Mouse (Mus musculus): ENCODE results near the gene Tia1.
"Not testable (repeated sequence)": the region's sequence is repeated elsewhere in the genome, so short reads cannot be mapped to it uniquely, and the experiment has no call there.

Gene Tia1

DNA sequence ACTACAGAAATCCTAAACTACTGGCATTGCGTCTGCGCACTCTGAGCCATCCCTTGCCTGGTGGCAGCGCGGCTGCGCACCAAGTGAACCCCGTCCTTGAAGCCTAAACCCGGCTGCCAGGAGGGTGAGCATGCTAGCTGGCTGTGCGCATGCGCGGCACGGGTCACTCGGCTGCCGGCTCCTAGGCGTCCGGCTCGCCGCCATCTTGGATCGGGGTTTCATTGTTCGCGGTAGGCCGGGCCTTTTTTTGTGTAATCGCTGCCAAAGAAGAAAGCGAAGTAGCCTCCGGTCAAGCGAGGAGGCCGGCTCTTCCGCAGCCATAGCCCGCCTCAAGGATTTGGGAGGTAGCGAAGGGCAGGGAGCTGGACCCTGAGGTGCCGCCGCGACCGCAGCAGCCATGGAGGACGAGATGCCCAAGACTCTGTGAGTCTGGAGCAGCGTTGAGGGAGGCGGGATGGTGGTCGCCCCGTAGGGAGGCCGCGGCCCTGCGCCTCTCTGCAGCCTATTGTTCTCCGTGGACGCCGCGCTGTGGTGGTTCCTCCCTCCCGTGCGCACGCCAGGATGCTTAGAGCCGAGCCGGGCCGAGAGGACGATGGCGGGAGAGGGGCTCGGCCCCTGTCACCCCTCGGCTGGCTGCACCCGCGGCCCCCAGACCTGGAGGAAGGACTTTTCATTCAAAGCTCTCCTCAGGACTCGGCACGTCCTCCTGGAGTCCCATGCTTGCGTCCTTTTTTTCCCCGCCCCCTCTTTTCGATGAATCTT, at the start of gene Tia1:
TSS of gene Tia1 (plus strand) at position 120 of the 762 bp plus-strand sequence.
- peak; percentile 95 to 97 for DNase-seq (ENCODE audit: low spot score in 2 of 2)

GRCm38 (mm10) chr6:86354948-86355347, 49.1 kb upstream of the Tia1 start:
- no peak for DNase-seq (ENCODE audit: low spot score in 2 of 2)

DNA sequence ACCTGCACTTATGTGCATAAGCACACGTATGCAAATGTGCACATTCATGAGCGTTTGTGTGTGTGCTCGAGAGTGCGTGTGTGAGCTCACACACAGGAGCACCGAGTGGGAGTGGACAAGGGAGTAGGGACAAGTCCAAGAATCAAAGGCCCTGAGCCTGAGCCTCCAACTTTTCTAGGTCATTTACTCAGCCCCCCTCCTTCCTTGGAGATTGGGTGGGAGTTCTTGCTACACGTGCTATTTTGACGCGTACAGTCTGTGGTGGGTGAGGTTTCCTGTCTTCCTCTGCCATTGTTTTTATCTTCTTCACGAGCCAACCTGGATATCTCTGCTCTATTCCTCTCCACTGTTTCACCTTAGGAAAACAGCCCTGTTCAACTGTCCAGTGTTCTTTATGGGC, 47.1 kb upstream of the Tia1 start:
- DNase-seq (ENCODE audit: low spot score in 2 of 2): no peak

- DNase-seq (ENCODE audit: low spot score in 2 of 2): no peak
These were observed 43.3 kb upstream of the Tia1 start for GRCm38 (mm10) chr6:86360691-86361090.

DNA sequence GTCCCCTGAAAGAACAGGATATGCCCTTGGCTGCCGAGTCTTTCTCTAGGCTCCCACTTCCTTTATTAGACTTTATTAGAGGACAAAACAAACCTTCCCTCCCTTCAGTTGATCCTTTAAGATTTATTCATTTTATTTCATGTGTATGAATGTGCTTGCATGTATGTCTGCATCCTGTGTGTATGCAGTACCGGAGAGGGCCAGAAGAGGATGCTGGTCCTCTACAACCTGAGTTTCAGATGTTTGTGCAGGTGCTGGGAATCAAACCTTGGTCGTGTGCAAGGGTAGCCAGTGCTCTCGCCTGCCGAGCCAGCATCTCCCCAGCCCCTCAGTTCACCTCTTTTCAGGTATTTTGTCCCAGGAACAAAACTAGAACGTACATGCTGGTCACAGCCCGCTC, 42.6 kb upstream of the Tia1 start:
- DNase-seq (ENCODE audit: low spot score in 2 of 2): no peak

- DNase-seq (ENCODE audit: low spot score in 2 of 2): peak; percentile 72 to 83
These were observed 39.4 kb upstream of the Tia1 start for GRCm38 (mm10) chr6:86364442-86365141.

DNA sequence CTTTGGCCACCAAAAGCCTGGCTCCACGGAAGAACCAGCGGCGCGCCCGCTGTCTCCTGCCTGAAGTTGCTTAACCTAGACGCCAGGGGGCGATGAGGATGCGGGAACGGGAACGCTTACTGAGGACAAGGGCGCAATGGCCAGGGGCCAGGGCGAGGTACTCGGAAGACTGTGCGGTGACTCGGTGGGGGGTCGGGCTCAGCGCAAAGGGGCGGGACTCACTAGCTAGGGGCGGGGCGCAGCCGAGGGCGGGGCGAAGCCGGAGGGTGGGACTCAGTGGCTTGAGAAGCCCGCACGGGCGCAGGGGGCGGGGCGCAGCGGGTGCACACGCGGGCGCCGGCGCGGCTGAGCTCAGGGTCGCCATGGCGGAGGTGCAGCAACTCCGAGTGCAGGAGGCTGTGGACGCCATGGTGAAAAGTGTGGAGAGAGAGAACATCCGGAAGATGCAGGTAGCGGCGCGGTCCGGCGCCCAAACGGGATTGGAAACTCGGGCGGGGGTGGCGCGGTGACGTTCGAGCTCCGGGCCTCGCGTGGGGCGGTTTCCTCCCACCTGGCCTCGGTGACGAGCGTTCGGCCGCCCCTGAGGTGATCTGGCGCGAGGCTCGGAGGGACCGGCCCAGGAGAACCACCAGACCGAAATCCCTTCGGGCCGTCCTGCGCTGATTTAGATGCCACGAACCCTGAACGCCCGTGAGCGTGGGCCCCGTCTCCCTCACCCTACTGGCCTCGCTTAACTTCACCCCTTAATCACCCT, 38.5 kb upstream of the Tia1 start, which contains the start of gene Fam136a:
TSS of gene Fam136a (plus strand) at position 276 of the 754 bp plus-strand sequence.
- DNase-seq (ENCODE audit: low spot score in 2 of 2): peak; percentile 89 to 91

- peak; percentile 14 to 34 for DNase-seq (ENCODE audit: low spot score in 2 of 2)
These were observed 37.7 kb upstream of the Tia1 start for GRCm38 (mm10) chr6:86366125-86366852.

DNA sequence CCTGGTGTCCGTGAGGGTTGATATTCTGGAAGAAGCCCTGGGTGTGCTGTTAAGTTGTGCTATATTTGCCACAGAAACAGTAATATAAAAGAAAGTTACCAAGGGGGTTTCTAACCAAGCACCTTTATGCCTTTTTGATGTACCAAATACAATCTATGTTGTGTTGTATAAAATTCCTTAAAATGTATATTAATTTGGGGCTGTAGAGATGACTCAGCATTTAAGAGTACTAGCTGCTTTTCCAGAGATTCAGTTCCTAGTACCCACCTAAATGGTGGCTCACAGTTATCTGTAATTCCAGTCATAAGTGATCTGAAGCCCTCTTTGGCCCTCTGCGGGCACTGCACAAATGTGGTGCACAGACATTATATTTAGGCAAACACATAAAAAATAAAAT, 37.2 kb upstream of the Tia1 start:
- DNase-seq (ENCODE audit: low spot score in 2 of 2): no peak

DNA sequence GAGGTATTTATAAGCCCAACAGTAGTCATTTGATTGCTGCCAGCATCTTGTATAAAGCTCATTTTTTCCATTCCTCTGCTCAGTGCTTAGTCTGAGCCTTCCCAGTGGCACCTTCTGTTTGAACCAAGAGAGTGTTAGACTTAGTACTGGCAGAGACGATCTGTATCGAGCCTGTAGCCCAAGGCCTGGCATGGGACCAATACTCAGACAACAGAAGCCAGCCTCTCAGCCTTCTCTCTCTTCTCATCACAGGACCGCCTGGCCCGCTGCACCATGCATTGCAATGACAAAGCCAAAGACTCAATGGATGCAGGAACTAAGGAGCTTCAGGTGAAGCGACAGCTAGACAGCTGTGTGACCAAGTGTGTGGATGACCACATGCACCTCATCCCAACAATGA, 35.5 kb upstream of the Tia1 start:
- peak; percentile 15 to 44 for DNase-seq (ENCODE audit: low spot score in 2 of 2)

DNA sequence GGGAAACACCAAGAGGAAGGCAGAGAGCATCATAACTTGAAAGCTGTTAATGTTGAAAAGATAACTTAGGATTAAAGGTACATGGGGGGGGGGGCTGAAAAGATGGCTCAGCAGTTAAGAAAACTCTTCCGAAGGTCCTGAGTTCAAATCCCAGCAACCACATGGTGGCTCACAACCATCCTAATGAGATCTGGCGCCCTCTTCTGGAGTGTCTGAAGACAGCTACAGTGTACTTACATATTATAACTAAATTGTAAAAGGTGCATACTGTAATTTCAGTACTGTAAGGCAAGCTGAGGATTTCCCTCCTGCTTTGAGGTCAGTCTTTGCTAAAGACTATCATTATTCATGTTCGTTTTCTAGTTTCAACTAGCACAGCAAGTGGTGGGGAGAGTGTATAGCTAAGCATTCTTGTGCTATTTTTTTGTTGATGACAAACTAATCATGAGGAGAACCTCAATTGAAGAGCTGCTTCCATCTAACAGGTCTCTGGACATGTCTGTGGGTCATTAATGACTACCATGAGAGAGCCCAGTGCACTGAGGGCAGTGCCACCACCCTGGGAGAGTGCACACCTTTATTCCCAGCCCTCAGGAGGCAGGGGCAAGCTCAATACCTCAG, 33.8 kb upstream of the Tia1 start:
- no peak for DNase-seq (ENCODE audit: low spot score in 2 of 2)

- DNase-seq (ENCODE audit: low spot score in 2 of 2): no peak
These were observed 33.2 kb upstream of the Tia1 start, which contains the start of gene Snrpg for GRCm38 (mm10) chr6:86370764-86371339. TSS of gene Snrpg (plus strand) at chr6:86371304.

GRCm38 (mm10) chr6:86371340-86371911, 32.6 kb upstream of the Tia1 start:
- DNase-seq (ENCODE audit: low spot score in 2 of 2): peak; percentile 98 to 99

DNA sequence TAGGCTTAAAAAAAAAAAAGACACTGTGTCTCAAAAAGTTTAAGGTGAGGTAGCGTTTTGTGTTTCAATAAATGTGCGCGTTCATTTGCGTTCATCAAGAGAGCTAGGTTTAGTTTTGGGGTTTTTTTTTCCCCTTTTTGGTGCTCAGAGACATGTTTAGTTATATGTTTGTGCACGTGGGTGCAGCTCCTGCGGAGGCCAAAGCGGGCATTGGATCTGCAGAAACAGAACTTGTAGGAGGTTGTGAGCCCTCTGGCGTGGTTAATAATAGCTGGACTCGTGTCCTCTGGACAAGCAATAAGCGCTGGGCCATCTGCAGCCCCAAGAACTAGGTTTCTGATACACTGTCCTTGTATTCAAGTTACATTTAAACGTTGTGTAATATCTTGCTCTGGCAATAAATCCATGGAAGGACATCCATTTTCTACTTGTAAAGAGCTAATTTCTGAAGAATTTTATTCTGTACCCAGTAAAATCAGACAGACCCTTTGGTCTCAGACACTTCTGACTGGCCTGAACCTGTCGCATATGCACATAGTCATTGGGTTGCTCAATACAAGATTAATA, 32.0 kb upstream of the Tia1 start:
- no peak for DNase-seq (ENCODE audit: low spot score in 2 of 2)

GRCm38 (mm10) chr6:86373556-86373955, 30.5 kb upstream of the Tia1 start:
- no peak for DNase-seq (ENCODE audit: low spot score in 2 of 2)

GRCm38 (mm10) chr6:86378341-86378740, 25.7 kb upstream of the Tia1 start:
- no peak for DNase-seq (ENCODE audit: low spot score in 2 of 2)

DNA sequence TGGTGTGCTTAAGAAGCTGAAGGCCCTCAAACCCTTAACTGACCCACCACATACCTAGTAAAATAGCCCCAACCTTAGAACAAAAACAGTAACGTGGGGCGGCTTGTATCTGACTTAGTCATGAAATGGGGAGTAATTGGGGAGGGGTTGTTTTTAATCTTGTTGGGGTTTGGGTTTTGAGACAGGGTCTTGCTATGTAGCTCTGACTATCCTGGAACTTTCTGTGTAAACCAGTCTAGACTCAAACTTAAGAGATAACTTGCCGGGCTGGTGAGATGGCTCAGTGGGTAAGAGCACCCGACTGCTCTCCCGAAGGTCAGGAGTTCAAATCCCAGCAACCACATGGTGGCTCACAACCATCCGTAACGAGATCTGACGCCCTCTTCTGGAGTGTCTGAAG, 23.9 kb upstream of the Tia1 start:
- not testable (repeated sequence) for DNase-seq (ENCODE audit: low spot score in 2 of 2)

DNA sequence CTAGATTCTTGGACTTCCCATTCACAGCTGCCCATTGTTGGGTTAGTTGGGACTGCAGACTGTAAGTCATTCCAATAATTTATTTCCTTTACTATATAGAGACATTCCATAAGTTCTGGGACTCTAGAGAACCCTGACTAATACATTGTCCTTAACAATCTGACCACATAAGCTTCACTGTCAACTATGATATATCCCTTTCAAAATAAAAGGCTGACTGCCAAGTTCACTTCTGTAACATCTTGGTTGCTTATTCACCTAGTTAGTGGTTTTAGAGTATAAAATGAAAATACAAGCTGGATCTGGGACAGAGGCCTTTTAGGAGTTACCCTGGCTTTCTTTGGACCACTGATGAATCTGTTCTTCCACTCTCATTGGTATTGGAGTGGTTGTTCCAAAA, 21.5 kb upstream of the Tia1 start:
- DNase-seq (ENCODE audit: low spot score in 2 of 2): no peak

GRCm38 (mm10) chr6:86383370-86383769, 20.6 kb upstream of the Tia1 start:
- no peak for DNase-seq (ENCODE audit: low spot score in 2 of 2)

- DNase-seq (ENCODE audit: low spot score in 2 of 2): no peak
These were observed 19.3 kb upstream of the Tia1 start for GRCm38 (mm10) chr6:86384692-86385091.
